Mouse (Mus musculus): ENCODE measurements around the gene Wnt3a. TPM values are rescaled to one million over a fixed set of nuclear protein-coding genes. Genes with fewer than 3 reads are reported as not detected.
"Not testable (repeated sequence)": the region's sequence is repeated elsewhere in the genome, so short reads cannot be mapped to it uniquely, and the experiment has no call there.

Wnt3a gene
- polyA plus RNA-seq, 1 experiment from 2014 or later = not detected

DNA sequence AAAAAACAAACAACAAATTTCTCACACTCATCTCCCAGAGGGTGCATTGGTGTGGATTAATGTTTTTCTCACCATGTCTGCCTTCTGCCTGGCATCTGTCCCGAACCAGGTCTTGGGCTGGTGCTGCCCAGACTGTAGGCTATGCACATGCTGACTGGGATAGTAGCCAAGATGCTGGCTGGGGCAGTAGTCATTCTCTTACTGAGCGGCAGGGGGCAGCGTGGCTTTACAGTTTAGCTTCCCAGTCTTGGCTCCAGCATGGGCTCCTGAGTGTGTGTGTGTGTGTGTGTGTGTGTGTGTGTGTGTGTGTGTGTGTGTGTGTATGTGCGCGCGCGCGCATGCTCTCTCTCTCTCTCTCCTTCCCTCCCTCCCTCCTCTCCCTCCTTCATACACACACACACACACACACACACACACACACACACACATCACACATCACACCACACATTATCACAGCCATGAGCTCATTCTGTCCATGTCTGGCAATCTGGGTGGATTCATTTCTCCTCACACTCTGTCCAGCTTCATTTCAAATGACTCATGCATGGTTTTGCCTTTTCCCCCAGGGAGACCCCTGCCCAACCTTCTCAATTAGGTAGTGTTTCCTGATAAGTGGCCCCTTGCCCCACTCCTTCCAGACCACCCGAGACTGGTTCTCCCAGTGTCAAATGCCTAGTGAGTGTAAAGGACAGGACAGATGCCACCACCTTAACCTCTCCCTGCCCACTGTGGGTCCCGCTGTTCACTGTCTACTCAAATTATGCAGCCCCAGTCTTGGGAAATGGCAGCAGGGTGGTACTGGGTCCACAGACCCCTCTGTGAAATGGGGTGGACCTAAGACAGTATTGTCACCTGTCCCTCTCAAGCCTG, 12.4 kb upstream of the Wnt3a start:
- 0 out of 2 replicates have a peak, but pooled peaks have one; percentile 15 for ATAC-seq (ENCODE audit: insufficient read depth)
- WGBS = 19% methylated on average over 5 of the region's 10 CpGs
- Histone ChIP-seq H3K4me2 (no peak overlapping the region), H3K4me1 (ENCODE audit: insufficient read depth) (peaks cover 6% of the 10 kb centered on the region; the same call in 1 of the 2 replicates), H3K9me3 (ENCODE audit: low read depth, low read length) (no peaks in the 10 kb centered on the region), H3K36me3 (ENCODE audit: insufficient read depth) (no peaks in the 10 kb centered on the region), H3K4me3 (ENCODE audit: low read depth, low read length) (no peak overlapping the region), H3K27ac (ENCODE audit: low read depth) (no peak overlapping the region), H3K9ac (no peak overlapping the region), H3K27me3 (ENCODE audit: insufficient read depth, low read length) (peaks cover 44% of the 10 kb centered on the region)
- peak; percentile 93 for TF ChIP-seq CTCF (IDR thresholded peaks at IDR 0.05; ENCODE audit: low read depth)
- DNase-seq = peak; percentile 93

GRCm38 (mm10) chr11:59301053-59301452, 10.5 kb upstream of the Wnt3a start:
- H3K27ac ChIP-seq (ENCODE audit: low read depth); ATAC-seq (ENCODE audit: insufficient read depth); H3K36me3 ChIP-seq (ENCODE audit: insufficient read depth); H3K4me1 ChIP-seq (ENCODE audit: insufficient read depth); H3K4me3 ChIP-seq (ENCODE audit: low read depth, low read length); H3K9ac ChIP-seq; H3K4me2 ChIP-seq; DNase-seq; H3K9me3 ChIP-seq (ENCODE audit: low read depth, low read length): not testable (repeated sequence)
- WGBS = 48% methylated on average over 2 of the region's 2 CpGs
- peaks cover 38% of the 10 kb centered on the region for H3K27me3 ChIP-seq (ENCODE audit: insufficient read depth, low read length)

DNA sequence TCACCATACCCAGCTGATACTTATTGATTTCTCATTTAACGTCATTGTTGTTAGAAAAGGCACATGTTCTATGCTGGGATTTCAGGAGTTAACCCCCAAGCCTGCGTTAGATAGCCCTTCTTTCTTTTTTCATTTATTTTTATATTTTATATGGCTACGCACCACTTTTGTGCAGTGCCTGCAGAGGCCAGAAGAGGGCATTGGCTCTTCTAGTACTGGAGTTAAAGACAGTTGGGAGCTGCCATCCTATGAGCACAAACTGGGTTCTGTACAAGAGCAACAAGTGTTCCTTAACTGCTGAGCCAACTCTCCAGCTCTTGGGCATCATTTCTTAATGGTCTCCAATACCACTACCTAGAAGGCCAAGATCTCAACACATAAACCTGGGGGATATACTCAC, 9.6 kb upstream of the Wnt3a start:
- H3K36me3 ChIP-seq (ENCODE audit: insufficient read depth) = no peaks in the 10 kb centered on the region
- DNase-seq (peak; percentile 80), ATAC-seq (ENCODE audit: insufficient read depth) (no peak)
- H3K9ac ChIP-seq = no peak overlapping the region
- H3K27ac ChIP-seq (ENCODE audit: low read depth) = no peak overlapping the region
- H3K4me2 ChIP-seq = no peak overlapping the region
- TF ChIP-seq CTCF (IDR thresholded peaks at IDR 0.05; ENCODE audit: low read depth) = peak; percentile 60
- peaks cover 30% of the 10 kb centered on the region for H3K27me3 ChIP-seq (ENCODE audit: insufficient read depth, low read length)
- WGBS = 10% methylated on average over 3 of the region's 3 CpGs
- no peak overlapping the region for H3K4me3 ChIP-seq (ENCODE audit: low read depth, low read length)
- H3K9me3 ChIP-seq (ENCODE audit: low read depth, low read length) = no peaks in the 10 kb centered on the region
- H3K4me1 ChIP-seq (ENCODE audit: insufficient read depth) = no peaks in the 10 kb centered on the region

DNA sequence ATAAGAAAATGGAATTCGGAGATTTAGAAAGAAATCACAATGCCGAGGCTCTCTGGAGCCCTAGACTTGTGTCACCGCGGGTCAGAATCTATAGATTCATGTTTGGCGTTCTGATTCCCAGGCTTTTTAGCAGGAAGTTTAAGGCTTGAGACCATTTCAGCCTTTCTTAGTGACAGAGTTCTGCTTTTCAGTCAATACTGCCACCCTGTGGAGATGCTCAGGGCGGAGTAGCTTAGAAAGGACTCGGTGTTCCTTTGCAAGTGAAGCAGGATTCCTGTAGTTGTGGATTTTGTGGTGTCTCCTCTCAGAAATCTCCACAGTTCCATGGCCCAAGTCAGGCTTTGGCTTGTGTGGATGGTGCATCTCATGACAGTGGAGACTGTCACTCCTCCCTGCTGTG, 7.4 kb upstream of the Wnt3a start:
- no peaks in the 10 kb centered on the region for H3K9me3 ChIP-seq (ENCODE audit: low read depth, low read length)
- no peaks in the 10 kb centered on the region for H3K36me3 ChIP-seq (ENCODE audit: insufficient read depth)
- no peak overlapping the region for H3K4me3 ChIP-seq (ENCODE audit: low read depth, low read length)
- H3K27me3 ChIP-seq (ENCODE audit: insufficient read depth, low read length) = peaks cover 25% of the 10 kb centered on the region
- H3K4me2 ChIP-seq = no peak overlapping the region
- no peak overlapping the region for H3K27ac ChIP-seq (ENCODE audit: low read depth)
- peak; percentile 83 for TF ChIP-seq CTCF (IDR thresholded peaks at IDR 0.05; ENCODE audit: low read depth)
- no peak for ATAC-seq (ENCODE audit: insufficient read depth)
- H3K9ac ChIP-seq = no peak overlapping the region
- WGBS = 14% methylated on average over 7 of the region's 7 CpGs
- DNase-seq = peak; percentile 88
- no peaks in the 10 kb centered on the region for H3K4me1 ChIP-seq (ENCODE audit: insufficient read depth)

DNA sequence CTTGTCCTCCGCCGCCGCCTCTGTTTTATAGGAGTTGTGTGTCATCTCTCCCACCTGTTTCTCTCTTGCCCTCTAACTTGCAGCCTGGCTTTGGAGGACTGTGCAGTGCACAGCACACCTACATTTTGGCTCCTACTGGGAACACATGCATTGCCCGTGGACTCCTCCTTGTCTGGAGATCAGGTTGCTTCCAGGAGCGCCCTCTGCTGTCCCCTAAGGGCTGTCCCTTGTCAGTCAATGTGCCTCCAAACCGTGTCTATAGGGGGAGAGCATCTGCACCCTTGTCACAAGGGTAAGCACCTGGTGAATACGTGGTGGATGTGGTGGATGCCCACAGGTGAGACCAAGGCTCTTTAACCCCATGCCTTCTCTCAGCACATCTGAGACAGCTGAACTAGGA, 3.1 kb upstream of the Wnt3a start:
- no peak overlapping the region for H3K9ac ChIP-seq
- 25% methylated on average over 7 of the region's 7 CpGs for WGBS
- peaks cover 66% of the 10 kb centered on the region for H3K27me3 ChIP-seq (ENCODE audit: insufficient read depth, low read length)
- TF ChIP-seq CTCF (IDR thresholded peaks at IDR 0.05; ENCODE audit: low read depth) = peak; percentile 81
- no peak overlapping the region for H3K4me2 ChIP-seq
- H3K4me3 ChIP-seq (ENCODE audit: low read depth, low read length) = no peak overlapping the region
- ATAC-seq (ENCODE audit: insufficient read depth) = peak; percentile 38; the same call in 1 of the 2 replicates
- DNase-seq = peak; percentile 71
- H3K27ac ChIP-seq (ENCODE audit: low read depth) = no peak overlapping the region
- H3K4me1 ChIP-seq (ENCODE audit: insufficient read depth) = no peaks in the 10 kb centered on the region
- no peaks in the 10 kb centered on the region for H3K9me3 ChIP-seq (ENCODE audit: low read depth, low read length)
- no peaks in the 10 kb centered on the region for H3K36me3 ChIP-seq (ENCODE audit: insufficient read depth)

DNA sequence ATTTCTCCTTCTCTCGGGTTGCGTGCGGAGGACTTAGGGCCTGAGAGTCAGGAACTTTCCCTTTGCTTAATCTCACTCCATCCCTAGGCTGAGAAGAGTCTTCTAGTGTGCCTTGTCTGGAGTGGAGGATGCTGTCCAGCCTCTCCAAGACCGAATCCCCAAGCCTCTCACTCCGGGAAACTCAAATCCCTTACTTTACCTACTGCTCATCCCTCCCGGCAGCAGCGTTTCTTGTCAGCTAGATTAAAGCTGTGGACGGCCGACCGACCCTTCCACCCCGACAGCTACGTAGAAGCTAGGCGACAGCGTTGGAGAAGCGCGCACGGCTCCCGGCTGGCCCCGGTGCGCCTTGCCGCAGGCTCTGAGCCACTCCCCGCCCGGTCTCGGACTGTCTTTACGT, 846 bp downstream of the Wnt3a start:
- H3K27ac ChIP-seq (ENCODE audit: low read depth) = no peak overlapping the region
- peak; percentile 38 for DNase-seq
- H3K9me3 ChIP-seq (ENCODE audit: low read depth, low read length) = no peaks in the 10 kb centered on the region
- 2% methylated on average over 25 of the region's 25 CpGs for WGBS
- no peak overlapping the region for H3K4me3 ChIP-seq (ENCODE audit: low read depth, low read length)
- TF ChIP-seq CTCF (IDR thresholded peaks at IDR 0.05; ENCODE audit: low read depth) = no peak
- H3K4me1 ChIP-seq (ENCODE audit: insufficient read depth) = no peaks in the 10 kb centered on the region
- no peak overlapping the region for H3K4me2 ChIP-seq
- H3K27me3 ChIP-seq (ENCODE audit: insufficient read depth, low read length) = peaks cover 80% of the 10 kb centered on the region
- H3K9ac ChIP-seq = no peak overlapping the region
- ATAC-seq (ENCODE audit: insufficient read depth) = no peak
- no peaks in the 10 kb centered on the region for H3K36me3 ChIP-seq (ENCODE audit: insufficient read depth)

DNA sequence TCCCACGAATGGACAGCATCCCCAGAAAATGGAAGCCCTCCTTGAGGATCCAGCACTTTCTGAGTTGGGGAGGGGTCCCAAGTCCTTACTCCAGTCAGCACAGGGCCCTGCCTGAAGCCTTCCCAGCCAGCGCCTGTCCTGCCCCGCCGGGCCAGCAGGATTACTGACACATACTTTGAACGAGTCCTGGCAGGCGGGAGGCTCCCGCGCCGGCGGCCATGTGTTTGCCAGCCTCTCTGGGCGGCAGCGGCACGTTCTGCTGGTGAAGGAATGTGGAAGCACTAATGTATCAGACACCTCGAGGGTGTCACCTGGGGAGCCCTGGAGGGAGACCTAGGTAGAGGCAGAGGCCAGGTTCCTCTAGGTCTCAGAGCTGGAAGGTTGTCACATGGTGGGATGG, 6.4 kb downstream of the Wnt3a start:
- no peaks in the 10 kb centered on the region for H3K4me1 ChIP-seq (ENCODE audit: insufficient read depth)
- no peak overlapping the region for H3K9ac ChIP-seq
- 16% methylated on average over 14 of the region's 14 CpGs for WGBS
- H3K27me3 ChIP-seq (ENCODE audit: insufficient read depth, low read length) = peaks cover 47% of the 10 kb centered on the region
- no peak for TF ChIP-seq CTCF (IDR thresholded peaks at IDR 0.05; ENCODE audit: low read depth)
- H3K27ac ChIP-seq (ENCODE audit: low read depth) = no peak overlapping the region
- no peaks in the 10 kb centered on the region for H3K9me3 ChIP-seq (ENCODE audit: low read depth, low read length)
- H3K36me3 ChIP-seq (ENCODE audit: insufficient read depth) = no peaks in the 10 kb centered on the region
- DNase-seq (no peak), ATAC-seq (ENCODE audit: insufficient read depth) (no peak)
- H3K4me2 ChIP-seq = no peak overlapping the region
- no peak overlapping the region for H3K4me3 ChIP-seq (ENCODE audit: low read depth, low read length)
